Mouse (Mus musculus): Measurements from ENCODE around the gene Pml. TPM values are rescaled to one million over a fixed set of nuclear protein-coding genes. Genes with fewer than 3 reads are reported as not detected.

Gene Pml
- total and polyA plus RNA-seq, 3 experiments = 22.3 to 217 (median 108) TPM

DNA sequence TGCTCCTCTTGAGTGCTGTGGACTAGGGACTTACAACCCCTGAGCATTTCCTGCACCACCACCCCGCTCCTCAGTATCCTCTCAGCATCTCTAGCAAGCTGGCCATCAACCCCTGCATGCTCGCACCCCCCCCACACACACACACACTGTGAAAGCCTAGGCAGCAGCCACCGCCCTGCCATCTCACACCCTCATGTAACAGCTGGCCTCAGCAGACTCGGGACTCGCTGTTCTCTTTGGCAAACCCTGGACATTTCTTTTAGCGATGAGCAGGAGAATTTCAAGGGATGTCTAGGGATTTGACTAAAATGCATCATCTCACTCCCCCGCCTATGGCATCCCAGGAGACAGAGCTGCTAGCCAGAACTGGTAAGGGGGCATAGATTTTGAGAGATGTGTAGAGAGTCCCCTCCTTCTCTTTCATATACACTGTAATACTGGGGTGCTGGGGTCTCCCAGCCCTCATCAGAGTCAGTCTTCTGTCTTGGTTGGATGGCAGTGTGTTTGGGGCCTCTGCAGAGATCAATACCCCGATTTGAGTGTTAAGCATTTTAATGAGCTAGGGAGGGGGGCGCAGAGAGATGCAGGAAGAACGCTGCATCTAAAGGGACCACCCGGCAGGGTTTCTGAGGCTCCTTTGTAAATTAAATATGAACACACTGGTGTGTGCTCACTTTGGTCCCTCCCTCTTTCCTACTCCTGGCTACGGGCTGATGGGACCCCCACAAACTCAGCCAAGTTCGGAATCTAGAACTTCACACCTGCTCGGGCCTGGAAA is 46.7 kb downstream of the Pml start:
- ATAC-seq (ENCODE audit: extremely low read depth, insufficient number of reproducible peaks, low FRiP score, poor library complexity, severe bottlenecking) = no peak
- H3K36me3 ChIP-seq (replicated peaks) = no peaks in the 10 kb centered on the region
- H3K27me3 ChIP-seq (ENCODE audit: insufficient read depth, low read length) = peaks cover 94% of the 10 kb centered on the region
- no peak overlapping the region for H3K4me3 ChIP-seq (ENCODE audit: low read depth, low read length)
- no peak for DNase-seq (ENCODE audit: low spot score)
- H3K4me1 ChIP-seq (ENCODE audit: insufficient read depth, low read depth, low read length) = peaks cover 25% of the 10 kb centered on the region
- TF ChIP-seq GATA1 (IDR thresholded peaks at IDR 0.05; ENCODE audit: borderline replicate concordance, low read length) (no peak), POLR2AphosphoS5 (IDR thresholded peaks at IDR 0.05; ENCODE audit: insufficient replicate concordance, low read depth, low read length) (no peak), GATA2 (IDR thresholded peaks at IDR 0.05; ENCODE audit: borderline replicate concordance, low read depth, low read length) (no peak), TAL1 (conservative IDR thresholded peaks at IDR 0.05; ENCODE audit: low read depth, low read length) (no peak), CTCF (IDR thresholded peaks at IDR 0.05; ENCODE audit: low read depth, low read length) (no peak)
- H3K9me3 ChIP-seq (replicated peaks) = peaks cover 16% of the 10 kb centered on the region

DNA sequence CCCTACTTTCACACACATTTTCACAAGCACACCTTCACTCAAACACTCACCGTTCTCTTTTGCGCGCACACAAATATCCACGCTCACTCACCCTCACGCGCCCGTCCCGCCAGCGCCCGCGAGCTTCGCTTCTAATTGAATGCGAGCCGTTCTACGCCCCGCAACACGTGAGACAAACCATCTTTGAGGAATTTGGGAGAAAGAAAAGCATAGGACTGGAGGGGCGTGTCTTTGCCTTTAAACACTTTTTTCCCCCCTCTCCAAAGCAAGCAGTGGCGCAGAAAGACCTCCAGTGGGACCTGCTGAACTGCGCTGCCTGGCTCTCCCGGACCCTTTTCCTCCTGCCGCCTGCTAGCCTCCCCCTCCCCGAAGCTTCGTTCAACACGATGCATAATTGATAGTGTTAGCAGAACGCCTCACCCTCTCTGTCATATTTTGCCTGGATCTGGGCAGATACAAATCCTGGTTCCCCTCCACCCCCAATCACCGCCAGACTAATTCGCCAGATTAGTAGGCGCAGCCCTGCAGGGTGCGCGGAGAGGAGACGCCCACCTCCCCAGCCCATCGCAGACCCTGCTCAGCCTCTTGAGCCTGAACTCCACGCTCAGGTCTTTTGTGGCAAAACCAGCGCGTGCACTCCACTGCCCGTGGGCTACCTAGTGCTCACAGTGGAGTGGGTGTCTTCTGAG is 47.6 kb downstream of the Pml start:
- no peak overlapping the region for H3K4me3 ChIP-seq (ENCODE audit: low read depth, low read length)
- peaks cover 17% of the 10 kb centered on the region for H3K4me1 ChIP-seq (ENCODE audit: insufficient read depth, low read depth, low read length)
- ATAC-seq (ENCODE audit: extremely low read depth, insufficient number of reproducible peaks, low FRiP score, poor library complexity, severe bottlenecking) = no peak
- peaks cover 22% of the 10 kb centered on the region for H3K9me3 ChIP-seq (replicated peaks)
- H3K27me3 ChIP-seq (ENCODE audit: insufficient read depth, low read length) = peaks cover 97% of the 10 kb centered on the region
- H3K36me3 ChIP-seq (replicated peaks) = no peaks in the 10 kb centered on the region
- DNase-seq (ENCODE audit: low spot score) = no peak
- no peak for TF ChIP-seq CTCF (IDR thresholded peaks at IDR 0.05; ENCODE audit: low read depth, low read length)
- TF ChIP-seq POLR2AphosphoS5 (IDR thresholded peaks at IDR 0.05; ENCODE audit: insufficient replicate concordance, low read depth, low read length) = no peak
- no peak for TF ChIP-seq GATA1 (IDR thresholded peaks at IDR 0.05; ENCODE audit: borderline replicate concordance, low read length)
- TF ChIP-seq GATA2 (IDR thresholded peaks at IDR 0.05; ENCODE audit: borderline replicate concordance, low read depth, low read length) = no peak
- no peak for TF ChIP-seq TAL1 (conservative IDR thresholded peaks at IDR 0.05; ENCODE audit: low read depth, low read length)

DNA sequence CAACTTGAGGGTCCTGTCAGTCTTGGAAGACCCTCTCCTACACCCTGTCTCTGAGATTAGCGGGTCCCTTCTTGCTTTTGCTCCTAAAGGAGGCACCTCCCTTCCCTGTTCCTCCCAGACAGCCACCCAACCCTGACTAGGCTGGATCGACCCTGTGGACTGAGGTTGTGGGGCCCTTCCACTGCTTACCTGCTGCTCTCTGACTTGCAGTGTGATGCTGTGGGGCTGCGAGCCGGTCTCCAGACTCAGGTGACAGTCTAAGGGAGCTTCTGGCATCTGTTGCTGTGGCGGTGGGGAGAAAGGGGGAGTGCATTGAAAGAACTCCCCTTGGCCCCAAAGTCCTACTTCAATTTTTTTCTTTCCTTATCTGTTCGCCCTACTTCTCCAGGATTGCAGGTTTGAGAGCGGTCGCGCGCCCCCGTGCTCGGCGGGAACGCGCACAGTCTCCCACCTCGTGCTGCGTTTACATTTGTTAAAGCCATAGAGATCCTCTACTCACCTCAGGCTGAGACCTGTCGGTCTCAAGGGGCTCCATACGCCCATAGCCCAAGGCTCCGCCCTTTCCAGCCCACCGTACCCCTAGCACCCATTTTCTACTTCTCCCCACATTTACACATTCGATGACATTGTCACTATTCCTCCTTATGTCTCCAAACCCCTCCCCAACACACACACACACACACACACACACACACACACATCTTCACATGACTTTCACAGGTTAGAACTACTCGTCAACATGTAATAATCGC is 48.3 kb downstream of the Pml start:
- H3K27me3 ChIP-seq (ENCODE audit: insufficient read depth, low read length) = peaks cover 98% of the 10 kb centered on the region
- peaks cover 22% of the 10 kb centered on the region for H3K9me3 ChIP-seq (replicated peaks)
- TF ChIP-seq POLR2AphosphoS5 (IDR thresholded peaks at IDR 0.05; ENCODE audit: insufficient replicate concordance, low read depth, low read length) (no peak), GATA1 (IDR thresholded peaks at IDR 0.05; ENCODE audit: borderline replicate concordance, low read length) (no peak), TAL1 (conservative IDR thresholded peaks at IDR 0.05; ENCODE audit: low read depth, low read length) (no peak), GATA2 (IDR thresholded peaks at IDR 0.05; ENCODE audit: borderline replicate concordance, low read depth, low read length) (no peak), CTCF (IDR thresholded peaks at IDR 0.05; ENCODE audit: low read depth, low read length) (no peak)
- peaks cover 17% of the 10 kb centered on the region for H3K4me1 ChIP-seq (ENCODE audit: insufficient read depth, low read depth, low read length)
- no peak for ATAC-seq (ENCODE audit: extremely low read depth, insufficient number of reproducible peaks, low FRiP score, poor library complexity, severe bottlenecking)
- DNase-seq (ENCODE audit: low spot score) = no peak
- H3K36me3 ChIP-seq (replicated peaks) = no peaks in the 10 kb centered on the region
- H3K4me3 ChIP-seq (ENCODE audit: low read depth, low read length) = no peak overlapping the region

DNA sequence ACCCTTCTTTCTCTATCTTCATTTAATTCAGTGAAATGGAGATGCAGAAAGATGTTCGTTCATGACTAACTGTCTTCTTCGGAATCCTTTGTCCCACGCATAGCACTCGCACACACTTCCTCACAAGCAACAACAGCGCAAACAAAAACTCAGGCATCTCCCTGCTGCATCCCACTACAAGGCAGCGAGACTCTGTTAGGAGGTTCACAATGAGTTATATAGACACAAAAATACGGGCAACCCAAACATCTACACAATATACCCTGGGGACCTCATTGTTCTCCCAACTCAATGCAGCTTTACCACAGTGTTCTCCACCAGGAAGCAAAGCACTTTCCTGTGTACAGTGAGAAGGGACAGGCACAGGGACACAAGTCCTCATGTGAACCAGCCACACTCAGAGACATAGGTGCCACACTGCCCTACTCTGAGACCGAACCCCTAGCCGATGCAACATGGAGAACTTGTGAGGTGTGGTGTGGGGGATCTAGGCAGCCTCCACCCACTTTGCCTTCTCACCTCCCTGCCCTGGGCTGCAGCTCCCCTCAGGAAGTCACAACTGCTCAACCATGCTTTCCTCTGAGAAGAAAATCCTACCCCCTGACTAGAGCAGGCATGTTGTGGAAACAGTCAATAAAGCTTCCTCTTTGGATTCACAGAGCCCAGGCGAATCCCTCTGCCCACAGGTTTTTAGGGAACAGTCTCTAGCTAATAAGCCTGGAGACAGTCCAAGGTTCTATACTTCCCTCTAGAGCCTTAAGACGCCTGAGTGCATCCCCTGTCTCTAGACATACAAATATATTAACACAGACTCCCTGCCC is 49.1 kb downstream of the Pml start:
- H3K9me3 ChIP-seq (replicated peaks) = peaks cover 22% of the 10 kb centered on the region
- H3K27me3 ChIP-seq (ENCODE audit: insufficient read depth, low read length) = peaks cover 98% of the 10 kb centered on the region
- DNase-seq (ENCODE audit: low spot score) (no peak), ATAC-seq (ENCODE audit: extremely low read depth, insufficient number of reproducible peaks, low FRiP score, poor library complexity, severe bottlenecking) (no peak)
- no peak for TF ChIP-seq CTCF (IDR thresholded peaks at IDR 0.05; ENCODE audit: low read depth, low read length)
- no peak for TF ChIP-seq GATA2 (IDR thresholded peaks at IDR 0.05; ENCODE audit: borderline replicate concordance, low read depth, low read length)
- TF ChIP-seq POLR2AphosphoS5 (IDR thresholded peaks at IDR 0.05; ENCODE audit: insufficient replicate concordance, low read depth, low read length) = no peak
- TF ChIP-seq GATA1 (IDR thresholded peaks at IDR 0.05; ENCODE audit: borderline replicate concordance, low read length) = no peak
- no peak for TF ChIP-seq TAL1 (conservative IDR thresholded peaks at IDR 0.05; ENCODE audit: low read depth, low read length)
- no peaks in the 10 kb centered on the region for H3K36me3 ChIP-seq (replicated peaks)
- no peak overlapping the region for H3K4me3 ChIP-seq (ENCODE audit: low read depth, low read length)
- H3K4me1 ChIP-seq (ENCODE audit: insufficient read depth, low read depth, low read length) = peaks cover 17% of the 10 kb centered on the region

DNA sequence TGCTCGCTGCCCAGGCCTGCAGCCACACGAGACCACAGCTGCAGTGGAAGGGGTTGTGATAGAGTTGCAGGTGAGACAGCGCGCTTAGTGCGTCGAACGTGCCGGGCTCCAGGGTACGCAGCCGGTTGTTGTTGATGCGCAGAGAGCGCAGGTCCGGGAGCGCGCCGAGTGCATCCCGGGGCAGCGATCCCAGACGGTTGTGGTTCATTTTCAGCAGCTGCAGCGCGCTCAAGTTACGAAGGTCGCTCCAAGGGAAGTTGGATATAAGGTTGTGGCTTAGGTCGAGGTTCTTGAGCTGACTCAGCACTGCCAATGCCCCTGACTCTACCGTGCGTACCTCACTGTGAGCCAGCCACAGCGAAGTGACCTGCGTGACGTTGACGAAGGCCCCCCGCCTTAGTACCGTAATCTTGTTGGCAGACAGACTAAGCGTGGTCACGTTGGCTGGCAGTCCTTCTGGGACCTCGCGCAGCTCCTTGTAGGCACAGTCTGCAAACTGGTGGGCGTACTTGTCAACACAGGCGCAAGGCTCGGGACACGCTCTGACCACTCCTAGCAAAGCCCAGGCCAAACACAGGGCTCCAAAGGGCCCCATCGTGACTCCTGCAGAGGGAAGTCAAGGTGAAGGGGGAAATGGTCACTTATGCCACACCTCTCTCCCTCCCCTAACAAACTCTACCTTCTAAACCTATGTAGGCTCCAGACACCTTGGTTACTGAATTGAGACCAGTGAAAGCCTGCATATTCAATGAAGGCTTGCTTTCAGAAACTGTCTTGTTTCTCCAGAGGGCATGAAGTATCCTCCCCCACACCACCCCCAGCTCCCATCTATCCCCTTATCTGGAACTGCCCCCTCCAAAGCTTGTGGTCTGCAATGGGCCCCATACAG is 50.0 kb downstream of the Pml start:
- Histone ChIP-seq H3K4me1 (ENCODE audit: insufficient read depth, low read depth, low read length) (peaks cover 11% of the 10 kb centered on the region), H3K36me3 (replicated peaks) (no peaks in the 10 kb centered on the region), H3K27me3 (ENCODE audit: insufficient read depth, low read length) (peaks cover 98% of the 10 kb centered on the region), H3K9me3 (replicated peaks) (peaks cover 22% of the 10 kb centered on the region), H3K4me3 (ENCODE audit: low read depth, low read length) (no peak overlapping the region)
- DNase-seq (ENCODE audit: low spot score) (no peak), ATAC-seq (ENCODE audit: extremely low read depth, insufficient number of reproducible peaks, low FRiP score, poor library complexity, severe bottlenecking) (no peak)
- TF ChIP-seq CTCF (IDR thresholded peaks at IDR 0.05; ENCODE audit: low read depth, low read length) = no peak
- no peak for TF ChIP-seq GATA2 (IDR thresholded peaks at IDR 0.05; ENCODE audit: borderline replicate concordance, low read depth, low read length)
- TF ChIP-seq GATA1 (IDR thresholded peaks at IDR 0.05; ENCODE audit: borderline replicate concordance, low read length) = no peak
- TF ChIP-seq TAL1 (conservative IDR thresholded peaks at IDR 0.05; ENCODE audit: low read depth, low read length) = no peak
- TF ChIP-seq POLR2AphosphoS5 (IDR thresholded peaks at IDR 0.05; ENCODE audit: insufficient replicate concordance, low read depth, low read length) = no peak

Data from G1E (cell line).